In the genomic region with DNA sequence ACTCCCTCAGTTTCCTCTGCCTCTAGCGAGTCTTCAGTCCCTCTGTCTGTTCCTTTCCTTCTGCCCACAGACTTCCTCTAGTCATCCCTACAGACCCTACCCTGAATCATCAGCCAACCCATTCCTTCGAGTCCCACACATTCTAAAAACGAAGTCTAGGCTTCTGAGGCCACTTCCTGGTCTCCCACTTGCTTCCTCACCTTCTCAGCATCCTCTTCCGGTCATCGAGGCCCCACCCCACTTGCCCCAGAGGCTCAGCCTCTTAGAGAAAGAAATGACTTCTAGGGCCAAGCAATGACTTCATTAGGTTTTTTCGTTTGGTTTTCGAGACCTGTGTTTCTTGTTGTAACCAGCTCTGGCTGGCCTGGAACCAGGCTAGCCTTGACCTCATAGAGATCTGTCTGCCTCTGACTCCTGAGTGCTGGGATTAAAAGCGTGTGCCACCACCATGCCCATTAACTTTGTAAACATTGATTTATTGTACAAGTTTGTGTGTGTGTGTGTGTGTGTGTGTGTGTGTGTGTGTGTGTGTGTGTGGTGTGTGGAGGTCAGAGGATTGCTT, we compare ENCODE assay signal across 25 mouse cellular contexts. TPM values are rescaled to one million over a fixed set of nuclear protein-coding genes. Genes with fewer than 3 reads are reported as not detected.
DNase-seq lines count a peak whose midpoint lies in the region; ATAC-seq and TF ChIP-seq lines count a peak whose summit lies in the region.
"Had no signal": no experiment of that assay in that cellular context is flagged by ENCODE, and none has a peak within 500 bp of the region (broad histone marks: within the 10 kb centered on the region; RNA-seq: fewer than 3 reads in every experiment).

No protein-coding gene starts in this region.

- H3K4me1 ChIP-seq in midbrain, embryonic 10.5 days: peaks cover 15% of the 10 kb centered on the region
- H3K4me1 ChIP-seq in midbrain, embryonic 13.5 days (replicated peaks): peaks cover 7% of the 10 kb centered on the region; the same call in 1 of the 2 replicates
- peaks cover 8% of the 10 kb centered on the region; the same call in 1 of the 2 replicates for H3K4me1 ChIP-seq in stomach, embryonic 15.5 days
- H3K4me1 ChIP-seq in midbrain, postnatal 0 days (ENCODE audit: insufficient read depth, low read length): no peaks in the 10 kb centered on the region
- H3K4me1 ChIP-seq: forebrain, embryonic 12.5 days; heart, embryonic 13.5 days; hindbrain, embryonic 12.5 days had no signal

- no peak for TF ChIP-seq CTCF in midbrain, postnatal 0 days (IDR thresholded peaks at IDR 0.05)

- H3K27ac ChIP-seq in midbrain, embryonic 10.5 days (replicated peaks): peak overlapping the region; percentile 6; the same call in 1 of the 2 replicates
- H3K27ac ChIP-seq in midbrain, embryonic 13.5 days: no peak overlapping the region
- peak overlapping the region; percentile 72 for H3K27ac ChIP-seq in stomach, embryonic 15.5 days
- H3K27ac ChIP-seq in midbrain, postnatal 0 days (ENCODE audit: low read depth, low read length): no peak overlapping the region
- H3K27ac ChIP-seq: embryonic facial prominence, embryonic 12.5 days; forebrain, embryonic 12.5 days; gastrocnemius, adult 2 months; heart, embryonic 13.5 days; hindbrain, embryonic 12.5 days had no signal

- ATAC-seq in midbrain, embryonic 13.5 days: no peak
- no peak for ATAC-seq in stomach, embryonic 15.5 days (ENCODE audit: insufficient read depth, low FRiP score, low read depth)
- ATAC-seq in midbrain, postnatal 0 days (ENCODE audit: low FRiP score): no peak
- ATAC-seq: CD4-positive, CD25-positive, alpha-beta regulatory T cell, adult 4 months; forebrain, embryonic 16.5 days; hindbrain, embryonic 16.5 days; inflammation-experienced regulatory T-cells, adult 6 months; intestine, postnatal 0 days had no signal

- H3K4me2 ChIP-seq in midbrain, embryonic 13.5 days (replicated peaks): no peak overlapping the region
- H3K4me2 ChIP-seq in stomach, embryonic 15.5 days: no peak overlapping the region
- H3K4me2 ChIP-seq in midbrain, postnatal 0 days (ENCODE audit: low read depth, low read length, poor library complexity, severe bottlenecking): no peak overlapping the region
- H3K4me2 ChIP-seq: embryonic facial prominence, embryonic 12.5 days; forebrain, embryonic 12.5 days; heart, embryonic 13.5 days; hindbrain, embryonic 12.5 days had no signal

- no peak for DNase-seq in midbrain, embryonic 10.5 days (ENCODE audit: low spot score)
- peak; percentile 39 for DNase-seq in NIH3T3 (ENCODE audit: low read depth)
- no peak for DNase-seq in layer of hippocampus, adult 18-20 months (ENCODE audit: low spot score in 2 of 2)
- DNase-seq in heart, postnatal 10 days: no peak
- DNase-seq in midbrain, postnatal 0 days (ENCODE audit: low spot score): no peak
- DNase-seq: adrenal gland, postnatal 14 days; B cell, adult 2 months; cerebellum, adult 9-10 months; cerebellum, postnatal 25 days; gastrocnemius, adult 2 months; gastrocnemius, postnatal 25 days; heart, adult 11 months; heart, postnatal 4 days had no signal

- H3K4me3 ChIP-seq in midbrain, embryonic 10.5 days: no peak overlapping the region
- no peak overlapping the region for H3K4me3 ChIP-seq in midbrain, embryonic 13.5 days (replicated peaks)
- H3K4me3 ChIP-seq in stomach, embryonic 15.5 days (replicated peaks): no peak overlapping the region
- H3K4me3 ChIP-seq in midbrain, postnatal 0 days (ENCODE audit: low read depth, low read length): no peak overlapping the region
- H3K4me3 ChIP-seq: embryonic facial prominence, embryonic 12.5 days; forebrain, embryonic 12.5 days; gastrocnemius, adult 2 months; heart, embryonic 13.5 days; hindbrain, embryonic 12.5 days had no signal

- no peaks in the 10 kb centered on the region for H3K36me3 ChIP-seq in midbrain, embryonic 10.5 days
- H3K36me3 ChIP-seq in midbrain, embryonic 13.5 days: no peaks in the 10 kb centered on the region
- no peaks in the 10 kb centered on the region for H3K36me3 ChIP-seq in stomach, embryonic 15.5 days
- no peaks in the 10 kb centered on the region for H3K36me3 ChIP-seq in midbrain, postnatal 0 days (ENCODE audit: insufficient read depth, low read length)
- H3K36me3 ChIP-seq: embryonic facial prominence, embryonic 12.5 days; forebrain, embryonic 12.5 days; heart, embryonic 13.5 days; hindbrain, embryonic 12.5 days had no signal

- 90% methylated on average over 8 of the region's 8 CpGs for WGBS in midbrain, embryonic 10.5 days
- WGBS in midbrain, embryonic 13.5 days: 84% methylated on average over 8 of the region's 8 CpGs
- 74% methylated on average over 8 of the region's 8 CpGs for WGBS in stomach, embryonic 15.5 days
- WGBS in midbrain, postnatal 0 days: 87% methylated on average over 8 of the region's 8 CpGs

- intact Hi-C loops in heart, postnatal 10 days (cut with DNase I): no loop called here

- no peak overlapping the region for H3K9ac ChIP-seq in midbrain, embryonic 13.5 days (replicated peaks)
- no peak overlapping the region for H3K9ac ChIP-seq in stomach, embryonic 15.5 days
- no peak overlapping the region for H3K9ac ChIP-seq in midbrain, postnatal 0 days (replicated peaks; ENCODE audit: low read length, poor library complexity, severe bottlenecking)
- H3K9ac ChIP-seq: embryonic facial prominence, embryonic 12.5 days; forebrain, embryonic 12.5 days; heart, embryonic 13.5 days; hindbrain, embryonic 12.5 days had no signal

- no peaks in the 10 kb centered on the region for H3K27me3 ChIP-seq in midbrain, embryonic 10.5 days (ENCODE audit: low read depth, poor library complexity, severe bottlenecking)
- no peaks in the 10 kb centered on the region for H3K27me3 ChIP-seq in midbrain, embryonic 13.5 days
- no peaks in the 10 kb centered on the region for H3K27me3 ChIP-seq in stomach, embryonic 15.5 days (replicated peaks)
- no peaks in the 10 kb centered on the region for H3K27me3 ChIP-seq in midbrain, postnatal 0 days (ENCODE audit: insufficient read depth, low read length)
- H3K27me3 ChIP-seq: embryonic facial prominence, embryonic 12.5 days; forebrain, embryonic 12.5 days; hindbrain, embryonic 12.5 days had no signal

- no peaks in the 10 kb centered on the region for H3K9me3 ChIP-seq in midbrain, embryonic 10.5 days (replicated peaks)
- no peaks in the 10 kb centered on the region for H3K9me3 ChIP-seq in midbrain, embryonic 13.5 days
- H3K9me3 ChIP-seq in stomach, embryonic 15.5 days: no peaks in the 10 kb centered on the region
- H3K9me3 ChIP-seq in midbrain, postnatal 0 days (ENCODE audit: low read length): no peaks in the 10 kb centered on the region
- H3K9me3 ChIP-seq: embryonic facial prominence, embryonic 12.5 days; forebrain, embryonic 12.5 days; hindbrain, embryonic 12.5 days had no signal

RNA-seq across cellular contexts. Expression of a gene that starts 57.4 kb away (rescaled TPM):
- 0.48 and 0.58 TPM in 2 replicates for polyA plus RNA-seq in midbrain, embryonic 10.5 days (2016; fragmentation: Nextera tagmentation; extraction: Ambion mirVana)
- polyA plus RNA-seq in midbrain, embryonic 13.5 days (2015; fragmentation: Nextera tagmentation; extraction: Ambion mirVana): not detected in 2 replicates
- polyA plus RNA-seq in stomach, embryonic 15.5 days (2015; fragmentation: Nextera tagmentation; extraction: Ambion mirVana): not detected in 2 replicates
- not detected for total RNA-seq in layer of hippocampus, adult 18-20 months (2021)
- not detected for total RNA-seq in heart, postnatal 10 days (2021)
- not detected in 2 replicates for total RNA-seq in midbrain, postnatal 0 days (2014; rRNA removed)
- polyA plus RNA-seq in midbrain, postnatal 0 days (2015; fragmentation: Nextera tagmentation; extraction: Ambion mirVana): 0.67 TPM in 1 of 2 replicates, not detected in the other
- total RNA-seq: adrenal gland, postnatal 14 days; gastrocnemius, postnatal 25 days had no signal
- polyA plus RNA-seq: CD4-positive, CD25-positive, alpha-beta regulatory T cell, adult 4 months; cortical plate, adult 2 months; hindbrain, embryonic 12.5 days; inflammation-experienced regulatory T-cells, adult 6 months; intestine, postnatal 0 days had no signal

Comparison
In these comparisons a context has a peak if more than half of its experiments do, and no peak if none do; other contexts are left out.
1. H3K27ac ChIP-seq: peak in midbrain, embryonic 10.5 days (single experiment) and stomach, embryonic 15.5 days (single experiment); none in midbrain, embryonic 13.5 days (single experiment) and midbrain, postnatal 0 days (single experiment).